Mouse (Mus musculus): ENCODE results near the gene Acta2. TPM values are rescaled to one million over a fixed set of nuclear protein-coding genes. Genes with fewer than 3 reads are reported as not detected.

Gene Acta2
- 100 to 1,000 TPM; 391 to 443 TPM for total RNA-seq (2021)
- long read RNA-seq, experiment 1, transcript Acta2-201 (9 exons, 2,035 nt): major isoform, 364 of 386 reads
- long read RNA-seq, experiment 1, partial matches to known transcripts: 17 of 386 reads
- long read RNA-seq, experiment 1, other reads (novel, unspliced or antisense): 5 of 386 reads
- long read RNA-seq, experiment 2, transcript Acta2-201 (9 exons, 2,035 nt): major isoform, 257 of 276 reads
- long read RNA-seq, experiment 2, partial matches to known transcripts: 9 of 276 reads
- long read RNA-seq, experiment 2, other reads (novel, unspliced or antisense): 10 of 276 reads

DNA sequence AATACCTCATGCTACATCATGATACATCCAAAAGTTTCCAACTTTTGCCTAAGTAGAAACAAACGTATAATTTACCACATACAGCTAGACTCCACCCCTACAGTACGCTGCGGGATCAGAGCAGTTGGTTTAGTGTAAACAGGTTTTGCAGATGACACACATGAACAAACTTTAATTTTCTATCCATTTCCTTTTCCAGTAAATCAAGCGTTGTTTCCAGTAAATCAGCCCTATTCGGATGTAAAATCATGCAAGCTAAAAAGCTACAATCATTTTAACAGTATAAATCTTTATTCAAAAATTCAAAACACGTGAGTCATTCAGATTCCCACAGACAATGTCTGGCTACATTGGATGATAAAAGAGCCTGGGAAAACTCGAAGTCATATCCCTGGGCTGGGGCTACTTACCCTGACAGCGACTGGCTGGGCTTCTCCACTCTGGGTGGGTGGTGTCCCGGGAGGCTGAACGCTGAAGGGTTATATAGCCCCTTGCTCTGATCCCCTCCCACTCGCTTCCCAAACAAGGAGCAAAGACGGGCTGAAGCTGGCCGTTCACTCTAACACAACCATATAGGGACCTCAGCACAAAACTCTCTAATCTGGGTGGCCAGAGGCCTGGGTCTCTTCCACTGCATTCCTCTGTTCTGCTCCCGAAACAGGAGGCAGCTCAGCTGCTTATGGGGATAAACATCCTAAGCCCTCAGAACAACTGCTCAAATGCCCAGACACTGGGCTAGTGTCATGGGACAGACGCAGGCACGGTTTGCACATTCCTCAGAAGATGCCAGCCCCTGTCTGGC is at the start of gene Acta2:
Gene Acta2, minus strand, starts transcription at position 711 of the 802 bp plus-strand sequence.
- peak; percentile 21 to 48 for DNase-seq
- intact Hi-C loops (cut with DNase I): no loop called here

DNA sequence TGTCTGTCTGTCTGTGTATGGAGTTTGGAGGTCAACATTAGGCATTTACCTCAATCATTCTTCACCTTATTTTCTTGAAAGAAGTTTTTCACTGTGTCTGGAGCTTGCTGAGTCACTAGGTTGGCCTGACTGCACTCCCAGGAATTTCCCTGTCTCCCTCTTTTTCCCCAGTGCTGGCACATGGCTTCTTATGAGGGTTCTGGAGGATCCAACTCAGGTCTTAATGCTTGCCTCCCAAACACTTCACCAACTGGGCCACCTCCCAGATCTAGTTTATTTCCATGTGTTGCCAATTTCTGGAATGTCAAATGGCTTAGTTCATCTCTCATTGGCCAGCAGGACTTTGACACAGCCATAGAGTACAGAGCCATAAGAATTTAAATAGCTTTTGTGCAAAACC is 49.5 kb upstream of the Acta2 start:
- intact Hi-C loops (cut with DNase I): no loop called here
- DNase-seq: no peak

DNA sequence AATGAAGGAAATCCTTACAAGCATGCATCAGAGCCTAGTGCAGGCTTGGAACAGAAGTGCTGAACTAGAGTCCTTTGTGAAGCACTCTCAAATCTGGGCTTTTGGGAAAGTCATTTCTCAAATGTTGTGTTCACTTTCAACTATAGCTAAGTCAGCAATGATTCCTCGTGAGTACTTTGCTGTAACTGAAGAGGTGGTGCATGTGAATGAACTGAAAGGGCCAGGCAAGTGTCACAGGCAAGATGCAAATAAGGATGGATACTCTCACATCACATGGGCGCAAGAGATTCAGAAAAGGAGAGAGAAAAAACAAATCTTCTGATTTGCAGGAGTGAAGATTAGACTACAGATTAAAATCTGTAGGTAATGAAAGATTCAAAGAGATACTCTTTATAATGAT is 45.0 kb upstream of the Acta2 start:
- no peak for DNase-seq
- intact Hi-C loops (cut with DNase I): no loop called here

DNA sequence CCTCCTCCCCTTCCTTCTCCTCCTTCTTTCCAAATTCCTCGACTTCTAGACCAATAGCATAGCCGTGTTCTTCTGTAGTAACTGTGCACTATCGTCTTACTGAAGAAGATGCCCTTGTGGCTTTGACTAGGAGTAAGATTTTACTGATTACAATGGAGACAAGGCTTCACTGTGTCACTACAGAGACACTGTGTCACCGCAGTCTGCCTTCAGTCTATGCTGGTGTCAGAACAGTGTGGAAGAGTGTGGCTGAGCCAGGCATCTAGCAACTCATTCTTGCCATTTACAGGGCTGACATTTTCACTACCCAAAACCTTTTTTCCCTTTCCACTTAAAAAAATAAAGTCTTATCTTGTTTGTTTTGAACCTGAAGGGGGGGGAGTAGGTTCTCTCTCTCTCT is 43.8 kb upstream of the Acta2 start:
- intact Hi-C loops (cut with DNase I): no loop called here
- no peak for DNase-seq

DNA sequence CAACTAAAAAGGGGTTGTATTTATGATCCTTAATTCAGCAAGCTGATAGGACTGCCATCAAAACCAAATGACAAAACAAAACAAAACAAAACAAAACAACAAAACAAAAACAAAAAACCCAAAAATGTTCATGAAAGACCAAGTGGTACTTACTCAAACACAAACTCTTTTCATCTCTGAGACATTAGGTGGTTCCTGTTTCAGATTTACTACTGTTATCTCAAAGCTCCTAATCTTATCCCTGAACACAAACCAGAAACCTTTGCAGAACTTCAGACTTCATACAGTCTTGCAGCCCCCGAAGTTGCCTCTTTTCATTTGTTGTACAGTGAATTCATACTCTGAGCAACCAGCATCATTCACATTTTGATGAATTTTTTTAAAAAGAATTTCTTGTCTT is 43.1 kb upstream of the Acta2 start:
- DNase-seq: no peak
- intact Hi-C loops (cut with DNase I): no loop called here

DNA sequence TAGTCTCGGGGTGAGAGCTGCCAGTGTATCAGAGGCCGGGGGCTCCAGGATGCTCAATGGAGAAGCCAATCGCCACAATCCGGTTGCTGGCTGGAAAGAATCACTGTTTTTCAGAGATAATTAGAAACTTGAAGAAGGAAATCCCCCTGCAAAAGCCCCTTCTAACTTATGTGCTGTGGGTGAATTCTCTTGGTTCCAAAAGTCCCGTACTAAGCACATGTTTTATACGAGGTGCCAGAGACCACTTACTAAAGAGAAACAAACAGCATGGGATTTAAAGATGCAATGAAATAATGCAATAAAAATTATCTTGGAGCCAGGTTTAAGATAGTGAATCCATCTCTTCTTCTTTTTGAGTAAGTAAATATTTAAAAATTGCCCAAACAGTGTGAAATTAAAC is 40.1 kb upstream of the Acta2 start:
- no peak for DNase-seq
- intact Hi-C loops (cut with DNase I): no loop called here

DNA sequence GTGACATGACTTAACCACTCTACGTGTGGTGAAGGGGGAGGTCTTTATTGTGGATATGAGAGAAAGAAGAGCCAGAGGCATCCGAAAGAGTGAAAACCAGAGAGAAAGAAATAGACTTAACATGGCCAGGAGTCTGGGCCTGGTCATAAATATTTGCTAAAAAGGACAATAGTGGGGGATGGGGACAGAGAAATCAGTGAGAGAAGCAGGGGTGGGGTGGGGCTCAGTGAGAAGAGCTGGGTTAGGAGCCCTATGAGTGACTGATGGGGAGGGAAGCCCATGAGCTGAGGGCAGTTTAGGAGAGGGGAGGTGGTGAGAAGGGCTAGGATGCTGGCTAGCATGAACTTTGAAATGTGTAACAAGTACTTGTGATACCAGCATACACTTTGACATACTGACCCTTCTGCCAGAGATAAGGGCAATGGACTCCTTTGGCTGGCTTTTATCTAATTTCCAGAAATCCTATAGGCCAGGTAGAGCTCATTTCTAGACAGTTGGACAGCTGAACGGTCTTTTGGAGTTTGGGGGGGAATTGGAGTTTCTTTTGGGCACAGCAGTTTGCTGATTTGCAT is 38.1 kb upstream of the Acta2 start:
- intact Hi-C loops (cut with DNase I): loop anchor here (2.0 kb wide), 1 partner anchor 35 kb away; no protein-coding TSS in a partner anchor
- no peak for DNase-seq

DNA sequence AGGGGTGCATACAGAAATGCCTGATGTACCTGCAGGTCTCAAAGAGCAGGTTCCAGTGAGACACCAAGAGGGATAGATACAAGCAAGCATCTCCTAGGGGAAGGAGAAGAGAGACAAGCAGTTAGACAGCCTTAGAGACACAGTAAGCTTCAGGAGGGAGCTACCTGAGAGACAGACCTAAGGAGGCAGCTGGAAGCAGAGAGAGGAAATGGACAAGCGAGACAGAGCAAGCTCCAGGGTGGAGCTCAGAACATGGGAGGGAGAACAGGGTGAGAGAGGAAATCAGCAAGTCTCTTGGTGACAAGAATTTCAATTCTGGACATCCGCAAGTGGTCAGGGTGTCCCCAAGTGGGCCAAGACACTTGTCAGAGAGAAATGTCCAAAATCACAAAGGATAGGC is 37.3 kb upstream of the Acta2 start:
- intact Hi-C loops (cut with DNase I): loop anchor here (2.0 kb wide), 1 partner anchor 36 kb away; no protein-coding TSS in a partner anchor
- DNase-seq: no peak

DNA sequence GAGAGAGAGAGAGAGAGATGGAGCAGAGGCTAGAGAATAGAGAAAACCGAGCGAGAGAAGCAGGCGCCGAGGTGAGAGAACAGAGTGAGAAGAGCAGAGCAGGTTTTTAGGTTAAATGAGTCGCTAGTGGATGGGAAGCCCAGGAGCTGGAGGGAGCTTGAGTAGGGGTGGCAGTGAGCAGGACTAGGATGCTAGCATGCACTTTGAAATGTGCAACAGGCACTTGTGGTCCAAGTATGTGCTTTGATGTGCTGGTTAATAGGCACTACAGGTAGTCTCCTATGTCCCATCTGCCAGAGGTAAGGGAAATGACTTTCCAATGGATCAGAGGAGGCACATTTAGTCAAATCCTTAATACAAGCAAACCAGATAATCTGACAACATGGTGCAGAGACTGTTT is 36.6 kb upstream of the Acta2 start:
- intact Hi-C loops (cut with DNase I): loop anchor here (2.0 kb wide), 1 partner anchor 37 kb away; no protein-coding TSS in a partner anchor
- no peak for DNase-seq

DNA sequence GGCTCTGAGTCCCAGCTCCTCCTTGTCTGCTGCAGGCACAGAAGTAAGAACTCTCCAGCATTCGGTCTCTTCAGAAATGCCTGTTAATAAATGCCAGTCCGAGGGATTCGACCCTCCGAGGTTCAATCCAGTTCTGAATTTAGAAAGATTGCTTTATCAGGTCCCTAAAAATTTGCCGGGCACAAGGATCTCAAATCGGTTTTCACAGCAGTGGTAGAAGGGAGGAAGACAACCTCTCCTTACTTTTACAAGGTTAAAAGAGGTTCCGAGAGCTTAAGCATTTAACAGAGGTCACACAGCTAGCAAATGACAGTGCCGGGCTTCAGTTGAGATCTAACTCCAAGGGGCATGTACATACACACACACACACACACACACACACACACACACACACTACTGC is 36.0 kb upstream of the Acta2 start:
- DNase-seq: no peak
- intact Hi-C loops (cut with DNase I): no loop called here

DNA sequence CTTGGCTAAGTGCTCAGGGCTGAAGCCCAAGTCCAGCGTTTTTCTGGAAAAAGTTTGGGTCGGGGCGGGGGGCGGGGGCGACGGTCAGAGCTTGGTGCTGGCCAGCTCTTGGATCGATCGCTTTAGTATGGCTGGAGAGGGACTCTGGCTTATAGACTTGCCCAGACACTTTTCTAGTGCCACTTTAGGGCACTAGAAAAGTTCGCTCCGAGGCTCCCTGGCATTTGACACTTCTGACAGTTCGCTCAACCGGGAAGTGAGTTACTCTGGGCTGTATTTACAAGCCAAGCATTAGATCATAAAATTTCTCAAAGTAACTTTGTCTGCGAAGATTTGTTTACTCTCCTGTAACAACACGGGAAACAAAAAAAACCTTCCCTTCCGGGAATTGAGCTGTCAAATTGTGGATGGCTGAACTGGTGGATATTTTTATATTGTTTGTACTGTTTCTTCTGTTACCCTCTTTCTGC is 35.5 kb upstream of the Acta2 start:
- DNase-seq: peak; percentile 16 to 19
- intact Hi-C loops (cut with DNase I): no loop called here

DNA sequence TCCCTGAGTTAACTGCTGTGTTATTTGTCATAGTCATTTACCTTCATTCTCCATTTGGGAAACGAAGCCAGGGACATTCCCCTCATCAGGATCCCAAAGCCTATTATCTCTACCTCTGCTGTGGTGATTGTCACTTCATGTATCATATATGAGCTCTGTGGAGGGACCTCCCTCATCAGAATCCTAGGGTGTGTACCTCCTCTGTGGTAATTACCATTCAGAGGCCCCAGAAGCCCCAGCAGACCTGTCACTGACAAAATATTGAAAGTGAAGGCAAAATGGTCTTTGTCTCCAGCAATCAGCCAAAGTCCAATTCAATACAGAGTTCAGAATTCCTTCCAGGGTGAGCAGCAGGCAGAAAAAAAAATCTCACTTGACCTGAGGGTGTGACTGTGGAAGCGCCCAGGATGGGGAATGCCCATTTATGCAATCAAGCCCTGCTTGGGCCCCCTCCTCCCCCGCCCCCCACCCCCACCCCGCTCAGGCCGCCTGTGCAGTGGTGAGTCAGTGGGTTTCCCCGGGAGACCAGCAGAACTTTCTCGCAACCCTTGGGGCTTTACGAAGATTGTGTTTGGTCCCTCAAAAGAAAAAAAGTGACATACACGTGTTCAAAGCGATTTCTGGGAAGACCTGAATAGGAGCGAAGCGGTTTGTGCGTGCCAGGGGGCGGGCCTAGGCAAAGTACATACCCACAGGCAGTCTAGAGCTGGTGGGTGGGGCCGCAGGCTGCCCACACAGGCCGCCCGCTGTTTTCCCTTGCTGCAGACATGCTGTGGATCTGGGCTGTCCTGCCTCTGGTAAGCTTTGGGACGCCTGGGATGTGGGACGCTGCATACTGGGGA is 34.8 kb upstream of the Acta2 start, which contains the start of gene Fas:
Gene Fas, plus strand, starts transcription at position 719 of the 842 bp plus-strand sequence.
- DNase-seq: peak; percentile 76 to 82
- intact Hi-C loops (cut with DNase I): no loop called here

DNA sequence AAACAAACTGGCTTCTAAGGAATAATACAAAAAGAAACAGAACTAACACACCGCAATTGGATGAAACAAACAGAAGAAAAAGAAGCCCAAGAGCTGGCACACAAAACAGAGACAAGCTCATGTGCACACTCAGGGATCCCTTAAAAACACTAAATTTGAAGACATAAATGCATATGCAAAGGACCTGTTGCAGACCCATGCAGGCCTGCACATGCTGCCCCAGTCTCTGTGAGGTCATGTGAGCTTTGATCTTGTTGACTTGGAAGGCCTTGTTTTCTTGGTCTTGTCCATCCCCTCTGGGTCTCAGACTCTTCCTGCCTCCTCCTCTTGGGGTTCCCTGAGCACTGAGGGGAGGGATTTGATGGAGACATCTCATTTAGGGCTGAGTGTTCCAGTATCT is 33.3 kb upstream of the Acta2 start:
- intact Hi-C loops (cut with DNase I): no loop called here
- no peak for DNase-seq

DNA sequence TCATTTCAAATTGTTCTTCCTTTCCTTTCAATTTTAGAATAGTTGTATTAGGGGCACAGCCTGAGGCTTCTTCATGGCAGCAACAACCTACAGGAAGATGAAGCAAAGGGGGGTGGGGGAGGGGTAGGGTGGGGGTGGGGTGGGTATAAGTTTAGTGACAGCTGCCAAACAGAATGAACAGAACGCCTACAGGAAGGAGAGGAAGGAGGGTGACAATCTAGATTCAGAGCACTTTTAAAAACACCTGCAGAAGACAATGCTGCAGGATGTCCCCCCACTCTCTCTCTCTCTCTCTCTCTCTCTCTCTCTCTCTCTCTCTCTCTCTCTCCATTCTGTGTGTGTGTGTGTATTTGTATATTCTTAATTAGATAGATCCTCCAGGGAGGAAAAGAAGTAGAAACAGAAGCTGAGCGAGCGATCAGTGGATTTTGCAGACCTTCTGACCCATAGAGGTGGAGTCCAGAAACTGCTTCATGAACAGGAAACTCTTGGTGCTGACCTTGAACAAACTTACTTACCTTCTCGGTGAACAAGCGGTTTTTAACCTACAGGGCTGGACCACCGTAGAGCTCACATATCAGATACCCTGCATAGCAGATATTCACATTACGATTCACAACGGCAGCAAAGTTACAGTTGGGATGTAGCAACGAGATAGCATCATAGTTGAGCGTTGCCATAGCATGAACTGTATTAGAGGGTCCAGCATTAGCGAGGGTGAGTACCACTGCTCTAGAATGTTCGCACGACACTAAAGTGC is 32.4 kb upstream of the Acta2 start:
- intact Hi-C loops (cut with DNase I): no loop called here

DNA sequence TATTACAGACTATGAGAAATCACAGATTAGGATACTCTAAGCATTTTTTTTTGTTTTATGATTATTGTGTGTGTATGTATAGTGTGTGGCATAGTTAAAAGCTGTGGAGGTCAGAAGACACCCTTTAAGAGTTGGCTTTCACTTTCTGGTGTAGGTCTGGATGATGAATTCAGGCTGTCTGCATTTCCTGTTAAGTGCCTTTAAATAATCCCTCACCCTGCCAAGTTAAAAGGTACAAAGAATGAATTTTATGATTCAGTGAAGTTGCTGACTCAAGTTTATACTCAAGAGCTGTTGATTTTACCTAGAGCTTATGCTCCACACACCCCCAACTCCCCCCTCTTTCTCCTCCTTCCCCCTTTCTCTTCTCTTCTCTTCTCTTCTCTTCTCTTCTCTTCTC is 31.8 kb upstream of the Acta2 start:
- intact Hi-C loops (cut with DNase I): no loop called here

More for the DNA sequence above, 32.4 kb upstream of the Acta2 start:
- DNase-seq: no peak

DNA sequence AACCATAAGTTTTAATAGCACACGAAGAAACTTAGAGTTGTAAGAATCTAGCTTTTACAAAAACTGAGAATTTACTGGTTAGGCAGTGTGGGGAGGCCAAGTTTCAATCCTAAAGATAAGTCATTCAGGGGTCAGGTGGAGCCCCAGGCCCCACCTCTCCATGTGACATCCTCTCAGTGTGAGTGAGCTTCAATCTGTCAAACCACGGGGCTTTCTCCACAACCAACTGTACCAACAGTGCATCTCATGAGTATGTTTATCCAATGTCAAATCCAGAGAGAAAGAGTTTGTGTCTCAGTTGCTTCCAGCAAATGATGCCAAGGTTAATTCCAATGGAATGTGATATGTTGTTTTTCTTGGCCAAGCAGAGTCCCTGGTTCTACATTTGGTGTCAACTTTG is 29.4 kb upstream of the Acta2 start:
- no peak for DNase-seq
- intact Hi-C loops (cut with DNase I): loop anchor here (1.0 kb wide), 1 partner anchor 44 kb away; no protein-coding TSS in a partner anchor

More for the DNA sequence above, 31.8 kb upstream of the Acta2 start:
- DNase-seq: no peak

DNA sequence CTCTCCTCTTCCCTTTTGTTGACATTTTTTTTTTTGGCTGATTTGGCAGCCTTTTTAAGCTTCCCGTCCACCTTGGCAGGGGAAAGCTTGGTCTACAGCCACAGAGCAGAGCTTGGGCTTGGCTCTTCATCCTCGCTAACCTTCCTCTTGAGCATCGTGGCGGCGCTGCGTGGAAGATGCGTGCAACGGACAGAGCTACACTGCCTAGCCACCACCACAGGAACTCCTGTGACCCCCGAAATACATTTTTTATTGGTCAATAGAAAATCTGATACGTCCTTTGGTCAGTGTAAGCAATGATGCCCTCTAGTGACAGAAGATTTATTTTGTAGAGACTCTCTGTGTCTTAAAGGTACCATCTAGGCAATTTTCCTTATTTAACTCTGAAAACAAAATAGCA is 29.0 kb upstream of the Acta2 start:
- peak; percentile 26 to 28 for DNase-seq
- intact Hi-C loops (cut with DNase I): no loop called here

DNA sequence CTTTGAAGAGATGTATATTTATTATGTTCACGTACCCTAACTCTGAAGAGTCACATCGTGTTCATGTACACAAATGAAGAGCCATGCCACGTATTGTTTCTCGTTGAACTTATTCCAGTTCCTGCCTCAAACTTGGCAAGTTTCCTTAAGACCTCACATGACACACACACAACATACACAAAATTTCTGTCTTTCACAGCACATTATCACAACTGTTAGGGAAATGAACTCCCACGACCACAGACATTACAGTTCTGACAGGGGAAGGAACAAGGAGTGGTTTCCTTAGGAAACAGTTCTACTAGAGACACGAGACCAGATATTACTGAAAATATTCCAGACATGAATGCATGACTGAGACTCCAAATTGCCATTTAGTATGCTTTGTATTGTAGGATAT is 28.2 kb upstream of the Acta2 start:
- intact Hi-C loops (cut with DNase I): no loop called here
- DNase-seq: peak in 1 of 2 experiments; percentile 13

DNA sequence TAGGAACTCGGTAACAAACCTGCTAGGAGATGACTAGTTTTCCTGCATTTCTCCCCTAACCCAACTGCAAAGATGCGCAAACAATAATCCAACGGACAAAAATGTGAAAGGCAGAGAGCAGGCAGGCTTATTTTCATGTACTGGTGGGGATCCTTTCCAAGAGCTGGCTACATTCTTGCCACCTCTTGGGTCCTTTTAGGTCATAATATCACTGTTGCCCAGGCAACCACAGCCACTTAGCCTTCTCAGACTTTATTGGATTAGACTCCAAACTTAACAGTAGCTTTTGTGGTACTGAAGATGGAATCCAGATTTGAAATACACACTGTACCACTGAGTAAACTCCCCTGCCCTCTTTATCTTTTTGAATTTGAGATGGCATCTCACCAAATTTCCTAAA is 22.7 kb upstream of the Acta2 start:
- no peak for DNase-seq
- intact Hi-C loops (cut with DNase I): no loop called here

DNA sequence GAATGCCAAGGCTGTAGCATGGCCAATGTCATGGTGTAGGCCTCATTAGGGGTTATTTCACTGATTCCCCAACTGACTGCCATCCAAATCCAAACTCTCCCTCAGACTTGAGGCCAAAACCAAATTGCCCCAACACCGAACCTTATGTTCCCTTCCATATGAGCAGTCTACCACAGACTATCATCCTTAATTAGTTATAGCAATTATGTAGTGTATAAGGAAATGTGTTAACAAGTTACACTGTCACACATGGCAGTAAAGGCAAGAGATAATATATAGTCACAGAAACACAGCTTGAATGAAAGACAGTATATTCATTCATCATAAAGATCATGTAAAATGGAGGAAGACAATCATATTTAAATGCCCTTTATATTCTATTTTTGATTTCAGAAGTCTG is 17.7 kb upstream of the Acta2 start:
- intact Hi-C loops (cut with DNase I): no loop called here
- no peak for DNase-seq

All from heart, postnatal 14 days (tissue).